Mouse (Mus musculus) erythroid progenitor cell, adult 5-6 weeks (primary cell): ENCODE results near the gene Plaur. TPM values are rescaled to one million over a fixed set of nuclear protein-coding genes. Genes with fewer than 3 reads are reported as not detected.

Experiments
- ATAC-seq: replicated peaks from 2 replicates; pipeline ENCODE4 v1.8.0; 2016; ENCODE audit warnings: moderate number of reproducible peaks, mild to moderate bottlenecking, moderate TSS enrichment, inconsistent platforms; ENCODE audit not compliant: poor library complexity, low FRiP score, severe bottlenecking
- total RNA-seq, 2 experiments: library from RNA; stranded (forward) in 1 of 2; stranded (reverse) in 1 of 2; fragments of 150-400 nt in 1 of 2; fragments of 186-747, 209-891 nt in 1 of 2; gene quantifications; 2 replicates each; pipeline versions ENCODE4 v1.2.3 to v1.2.4; 2015 to 2017; ENCODE audit warnings: low replicate concordance in 2 of 2

Plaur gene
- total RNA-seq (2015; ENCODE audit: low replicate concordance), result 2.9 and 6.1 TPM in 2 replicates
- total RNA-seq (2017; ENCODE audit: low replicate concordance), result 1.1 and 7.2 TPM in 2 replicates

DNA sequence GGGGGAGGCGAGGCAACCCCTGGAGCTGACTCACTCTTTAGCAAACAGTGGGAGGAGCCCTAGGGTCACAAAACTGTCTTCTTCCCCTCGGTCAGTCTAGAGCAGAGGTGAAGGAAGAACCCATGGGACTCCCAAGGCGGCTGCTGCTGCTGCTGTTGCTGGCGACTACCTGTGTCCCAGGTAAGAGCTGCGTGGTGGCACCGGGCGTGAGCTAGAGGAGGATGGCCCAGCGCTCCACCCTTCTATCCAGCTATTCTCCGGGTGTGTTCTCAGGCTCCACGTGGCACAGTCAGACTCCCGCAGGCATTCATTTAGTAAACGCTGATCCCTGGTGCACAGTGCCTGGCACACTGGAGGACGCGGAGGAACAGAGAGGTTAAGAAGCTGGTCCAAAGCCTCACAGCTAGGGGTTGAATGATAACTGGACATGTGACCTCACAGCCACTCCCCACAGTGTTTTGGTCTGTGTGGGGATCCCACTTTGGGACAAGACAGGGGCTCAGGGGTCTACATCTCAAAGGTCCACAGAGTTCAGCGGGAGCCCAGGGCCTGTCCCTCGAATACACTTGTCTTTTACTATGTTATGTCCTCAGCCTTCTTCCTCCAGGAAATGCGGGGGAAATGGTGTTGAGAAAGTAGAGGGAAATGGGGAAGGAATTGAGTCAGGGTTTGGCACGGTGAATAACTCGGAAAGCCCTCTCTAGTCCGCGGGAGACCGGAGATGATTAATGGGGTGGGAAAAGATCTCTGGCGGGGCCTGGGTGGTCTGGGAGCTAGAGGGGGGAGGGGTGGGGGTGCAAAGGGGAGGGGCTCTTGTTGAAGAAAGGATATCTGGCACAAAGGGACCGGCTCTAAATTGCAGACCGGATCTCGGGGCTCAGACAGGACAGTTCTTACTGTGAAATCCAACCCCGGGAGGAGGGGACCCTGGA is at the start of gene Plaur:
TSS of gene Plaur (plus strand) at position 97 of the 932 bp plus-strand sequence.
- ATAC-seq, result no peak

DNA sequence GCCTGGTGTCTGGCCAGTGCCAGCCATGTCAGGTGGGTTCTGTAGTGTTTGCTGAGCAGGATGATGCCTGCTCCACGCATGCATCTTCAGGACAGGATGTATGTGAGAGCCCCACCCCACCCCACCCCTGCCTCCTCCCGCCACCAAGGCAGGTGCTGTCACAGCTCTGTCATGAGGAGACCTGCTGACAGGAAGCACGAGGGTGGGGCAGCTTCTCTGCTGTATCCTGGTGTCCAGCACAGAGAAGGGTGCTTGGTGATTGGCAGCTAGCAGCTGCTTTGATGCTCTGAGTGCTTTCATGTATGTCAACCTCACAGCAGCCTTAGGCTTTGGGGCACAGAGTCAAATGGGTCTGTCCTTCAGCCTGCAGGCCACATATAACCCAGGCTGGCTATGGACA is 48.7 kb upstream of the Plaur start:
- ATAC-seq, result no peak

DNA sequence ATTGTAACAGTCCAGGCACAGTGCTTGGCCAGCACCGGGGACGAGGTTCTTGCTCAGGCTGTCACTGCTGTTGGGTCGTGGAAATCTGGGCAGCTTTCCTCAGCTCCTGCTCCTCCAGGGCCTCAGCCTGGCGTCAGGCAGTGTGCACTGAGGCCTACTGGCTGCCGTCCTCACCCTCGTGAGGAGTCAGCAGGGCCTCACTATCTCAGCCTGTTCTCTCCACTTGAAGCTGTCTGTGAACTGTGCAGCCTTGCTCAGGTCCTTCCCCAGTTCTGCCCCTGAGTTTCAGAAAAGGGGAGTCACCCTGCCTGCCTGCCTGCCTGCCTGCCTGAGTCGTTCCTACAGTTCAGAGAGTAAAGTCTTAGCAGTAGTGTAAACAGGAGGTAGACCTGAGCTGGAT is 47.0 kb upstream of the Plaur start:
- no peak for ATAC-seq

DNA sequence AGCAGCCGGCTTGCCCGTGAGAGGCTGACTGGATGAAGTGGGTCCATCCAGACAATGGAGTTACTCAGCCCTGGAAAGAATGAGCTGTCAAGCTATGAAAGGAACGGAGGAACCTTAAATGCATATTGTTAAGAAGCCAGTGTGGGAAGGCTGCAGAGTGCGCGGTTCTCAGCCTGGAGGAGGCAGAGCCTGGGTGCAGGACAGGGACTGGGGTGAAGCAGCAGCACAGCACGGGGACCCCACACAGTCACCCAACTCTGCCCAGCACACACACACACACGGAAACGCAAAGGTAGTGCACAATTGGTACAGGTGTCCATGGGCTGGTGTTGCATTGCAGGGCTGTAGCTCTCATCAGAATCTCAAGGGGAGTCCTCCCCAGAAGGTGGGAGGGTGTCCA is 42.7 kb upstream of the Plaur start:
- no peak for ATAC-seq

DNA sequence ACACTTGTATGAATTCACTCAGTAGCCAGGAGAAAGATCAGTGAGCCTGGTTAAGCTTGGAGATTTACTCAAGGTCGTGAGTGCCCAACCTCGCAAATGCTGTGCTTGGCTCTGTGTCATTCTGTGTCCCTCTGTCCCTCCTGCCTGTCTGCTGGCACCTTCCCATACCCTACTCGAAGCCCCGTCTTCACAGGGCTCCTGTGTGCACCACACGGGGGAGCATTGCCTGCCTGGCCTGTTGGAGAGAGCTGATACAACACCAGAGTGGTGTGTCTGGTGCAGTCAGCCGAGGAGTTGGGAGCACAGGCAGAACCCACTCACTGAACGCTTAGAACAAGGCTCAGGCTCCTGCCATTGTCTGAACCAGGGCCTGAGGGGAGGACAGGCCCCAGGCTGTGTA is 40.6 kb upstream of the Plaur start:
- no peak for ATAC-seq

DNA sequence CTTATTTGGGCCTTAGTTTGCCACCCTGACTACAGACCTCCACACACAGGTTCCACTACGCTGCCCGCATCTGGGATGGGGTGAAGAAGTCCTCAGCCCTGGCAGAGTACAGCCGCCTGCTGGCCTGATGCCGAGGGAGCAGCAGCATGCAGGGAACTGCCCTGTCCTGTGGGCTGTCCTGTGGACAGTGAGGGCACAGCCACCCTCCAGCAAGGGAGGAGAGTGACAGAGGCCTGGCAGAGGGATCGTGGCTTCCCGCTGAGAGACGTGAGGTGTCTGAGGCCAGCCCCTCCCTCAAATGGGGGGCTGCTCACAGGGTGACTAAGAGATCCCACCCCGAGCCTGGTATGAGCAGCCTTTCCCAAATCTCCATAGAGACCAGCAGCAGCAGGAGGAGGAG is 40.0 kb upstream of the Plaur start:
- no peak for ATAC-seq

DNA sequence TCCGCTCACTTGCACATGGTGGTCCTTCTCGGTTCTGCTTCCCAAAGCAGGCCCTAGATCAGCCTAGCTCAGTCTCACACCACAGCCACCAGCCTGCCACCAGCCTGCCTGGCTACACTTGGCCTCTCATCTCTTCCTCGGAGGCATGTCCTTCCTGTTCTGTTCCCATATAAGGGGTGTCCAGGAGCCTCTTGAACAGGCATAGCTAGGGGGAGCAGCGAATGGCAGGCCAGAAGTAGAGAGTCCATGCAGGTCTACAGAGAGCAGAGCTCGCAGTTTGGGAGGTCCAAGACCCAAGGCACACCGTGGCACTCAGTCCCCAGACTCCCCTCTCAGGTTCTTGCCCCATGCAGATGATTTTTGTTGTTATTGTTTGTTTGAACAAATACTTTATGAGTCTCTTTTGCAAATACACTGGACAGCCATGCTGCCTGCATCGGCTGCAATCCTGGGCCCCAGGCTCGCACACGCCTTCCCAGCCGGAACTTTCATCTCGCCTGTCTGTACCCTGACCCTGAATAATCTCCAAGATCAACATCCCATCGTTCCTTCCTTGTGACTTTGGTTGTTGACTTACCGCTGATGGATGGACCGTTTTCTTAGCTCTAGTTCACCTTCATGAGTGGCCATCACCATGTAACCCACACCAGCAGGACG is 39.0 kb upstream of the Plaur start:
- ATAC-seq, result no peak

DNA sequence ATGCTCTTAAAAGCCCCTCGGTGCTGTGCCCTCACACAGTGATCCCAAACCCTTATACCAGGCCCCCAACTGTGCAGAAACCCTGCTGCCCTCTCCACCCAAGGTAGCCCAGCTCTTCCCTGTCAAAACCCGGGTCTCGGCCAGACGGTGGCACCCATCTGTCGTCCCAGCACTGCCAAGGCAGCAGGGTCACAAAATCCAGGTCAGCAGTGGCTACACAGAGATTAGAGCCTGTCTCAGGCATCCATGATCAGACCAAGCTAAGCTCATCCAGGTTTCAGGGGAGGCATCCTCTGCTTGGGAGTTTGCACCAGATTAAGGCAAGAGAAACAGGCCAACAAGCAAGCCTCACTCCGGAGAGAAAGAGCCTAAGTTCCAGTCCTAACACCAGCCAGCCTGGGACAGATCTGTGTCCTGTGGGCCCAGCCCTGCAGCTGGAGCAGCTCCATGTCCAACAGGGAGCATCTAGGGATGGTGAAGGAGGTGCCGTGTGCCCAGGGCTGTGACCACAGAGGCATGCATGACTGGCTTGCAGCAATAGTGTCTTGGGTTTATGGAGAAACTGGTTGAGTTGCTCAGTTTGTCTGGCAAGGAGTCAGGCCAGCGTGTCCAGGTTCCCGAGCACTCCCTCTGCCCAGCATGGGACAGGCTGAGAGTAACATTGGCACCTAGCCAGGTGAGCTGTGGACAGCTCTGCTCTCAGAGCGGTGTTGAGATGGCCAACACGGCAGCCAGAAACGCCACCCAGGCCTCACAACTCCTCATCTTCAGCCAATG is 38.1 kb upstream of the Plaur start:
- no peak for ATAC-seq

DNA sequence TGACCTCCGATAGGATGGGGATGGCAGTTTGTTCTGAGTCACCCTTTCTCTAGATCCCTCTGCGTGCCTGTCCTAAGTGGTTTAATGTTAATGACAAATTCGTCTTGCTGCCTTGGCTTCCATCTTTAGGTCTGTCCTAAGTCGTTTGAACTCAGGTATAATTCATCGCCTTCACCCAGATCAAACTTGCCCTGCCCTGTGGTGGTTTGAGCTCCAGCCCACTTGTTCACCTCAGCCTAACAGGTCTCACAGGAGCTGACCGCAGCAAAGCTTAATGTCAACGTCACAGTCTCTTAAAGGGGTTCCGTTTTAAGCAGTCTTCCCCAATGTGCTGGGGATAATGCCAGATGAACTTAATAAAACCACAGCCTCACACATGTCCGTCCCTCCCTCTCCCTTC is 36.4 kb upstream of the Plaur start:
- no peak for ATAC-seq

DNA sequence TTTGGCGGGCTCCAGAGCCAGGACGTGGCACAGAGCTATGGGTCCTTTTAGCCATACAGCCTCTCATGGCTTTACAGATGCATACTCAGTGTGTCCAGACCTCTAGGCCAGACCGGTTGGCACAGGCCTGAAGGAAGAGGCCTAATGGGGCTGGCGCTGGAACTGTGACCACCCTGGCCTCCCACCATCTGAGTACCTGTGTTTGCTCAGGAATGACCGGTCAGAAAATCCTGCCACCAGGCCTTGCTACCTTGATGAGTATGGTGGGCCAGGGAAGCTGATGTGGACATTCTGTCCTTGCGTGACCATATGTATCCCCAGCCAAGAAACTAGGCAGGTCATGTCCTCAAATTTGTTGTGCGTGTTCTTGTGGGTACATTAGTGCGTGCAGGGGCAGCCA is 35.1 kb upstream of the Plaur start:
- ATAC-seq, result no peak

DNA sequence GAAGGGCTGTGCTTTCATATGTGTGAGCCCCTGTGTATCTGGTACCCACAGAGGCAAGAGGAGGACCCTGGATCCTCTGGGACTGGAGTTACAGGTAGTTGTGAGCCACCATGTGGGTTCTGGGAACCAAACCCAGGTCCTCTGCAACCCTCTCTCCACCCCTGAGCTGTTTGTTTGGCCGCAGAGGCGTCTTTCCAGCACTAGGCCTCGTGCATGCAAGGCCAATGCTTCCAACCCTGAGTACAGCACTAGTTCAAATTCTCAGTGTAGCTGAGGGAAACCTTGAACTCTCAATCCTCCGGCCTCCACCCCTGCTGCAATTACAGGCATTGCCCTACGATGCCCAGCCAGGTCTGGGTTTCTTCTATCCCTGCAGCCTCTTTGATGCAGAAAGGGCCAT is 33.6 kb upstream of the Plaur start:
- ATAC-seq, result no peak

DNA sequence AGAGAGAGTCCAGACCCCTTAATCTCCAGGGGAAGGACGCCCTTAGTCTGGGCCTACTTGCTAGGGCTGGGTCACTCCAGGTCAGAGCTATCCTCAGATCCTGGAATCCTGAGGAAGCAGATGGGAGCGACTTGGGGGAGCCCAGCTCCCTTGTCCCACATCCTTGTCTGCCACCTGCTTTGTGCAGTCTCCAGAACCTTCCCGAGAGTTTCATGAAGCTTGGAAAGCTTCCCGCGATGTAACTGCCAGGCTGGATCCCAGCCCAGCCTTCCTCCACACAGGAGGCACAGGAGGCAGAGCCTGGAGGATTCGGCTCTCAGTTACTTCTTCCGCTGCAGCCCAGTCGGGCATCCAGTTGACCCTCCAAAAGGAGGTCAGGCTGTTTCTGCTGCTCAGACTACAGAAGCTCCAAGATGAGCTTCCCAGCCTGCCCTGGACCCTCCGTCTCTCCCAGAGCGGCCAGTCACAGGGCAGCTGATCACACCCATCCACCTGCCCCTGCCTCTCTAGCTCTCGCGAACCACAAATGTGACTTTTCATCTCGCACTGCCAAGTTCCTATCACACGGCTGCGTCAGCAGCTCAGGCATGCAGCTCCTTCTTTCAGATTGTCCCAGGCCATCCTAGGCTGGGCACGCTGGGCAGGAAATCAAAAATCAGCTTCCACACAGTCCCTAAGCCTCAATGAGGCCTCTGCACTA is 32.7 kb upstream of the Plaur start:
- no peak for ATAC-seq

DNA sequence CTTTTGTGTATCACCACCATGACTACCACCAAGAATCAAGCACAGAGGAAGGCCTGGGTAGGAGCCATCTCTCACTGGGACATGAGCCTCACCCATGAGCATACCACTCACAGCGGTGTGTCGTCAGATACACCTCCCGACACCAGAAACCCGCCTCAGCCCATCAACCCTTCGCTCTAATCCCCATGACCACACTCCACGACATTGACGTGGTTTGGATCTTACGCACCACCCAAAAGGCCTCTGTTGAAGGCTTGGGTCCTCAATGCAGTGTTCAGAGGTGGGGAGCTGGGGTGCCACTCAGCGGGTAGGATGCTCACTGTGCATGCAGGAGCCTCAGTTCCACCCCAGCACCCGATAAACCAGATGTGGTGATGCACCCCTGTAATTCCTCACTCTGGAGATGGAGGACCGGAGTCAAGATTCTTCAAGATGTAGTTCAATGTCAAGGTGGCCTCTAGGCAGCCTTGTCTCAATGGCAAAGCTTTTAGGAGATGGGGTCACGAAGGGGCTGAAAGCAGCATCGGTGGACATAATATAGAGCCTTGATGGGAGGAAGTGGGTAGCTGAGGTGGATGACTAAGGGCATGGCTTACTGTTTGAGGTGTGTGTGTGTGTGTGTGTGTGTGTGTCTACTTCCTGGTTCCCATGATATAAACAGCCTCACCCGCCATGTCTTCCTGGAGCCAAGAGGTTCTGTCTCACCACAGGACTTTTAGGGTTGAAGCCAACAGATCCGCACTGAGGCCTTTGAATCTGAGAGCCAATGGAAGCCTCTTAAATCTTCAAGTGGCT is 31.5 kb upstream of the Plaur start:
- no peak for ATAC-seq

DNA sequence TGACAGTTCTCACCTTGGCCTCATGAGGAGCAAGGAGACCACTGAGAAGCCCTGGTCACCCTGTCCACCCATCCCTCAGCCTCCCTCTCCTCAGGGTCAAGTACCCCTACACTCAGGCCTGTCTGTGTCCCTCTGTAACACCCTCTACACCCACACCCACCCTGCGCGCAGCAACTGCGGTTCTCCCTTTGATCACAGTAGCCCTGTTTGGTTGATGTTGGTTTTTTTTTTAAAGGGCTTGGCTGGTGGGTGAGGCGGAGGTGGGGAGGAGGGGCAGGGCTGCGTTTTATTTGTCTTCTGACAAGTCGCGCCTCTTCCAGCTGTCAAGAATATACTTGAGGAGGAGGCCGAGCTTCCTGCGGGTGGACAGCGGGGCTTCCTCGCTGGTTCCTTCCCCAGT is 30.6 kb upstream of the Plaur start:
- ATAC-seq, result no peak

DNA sequence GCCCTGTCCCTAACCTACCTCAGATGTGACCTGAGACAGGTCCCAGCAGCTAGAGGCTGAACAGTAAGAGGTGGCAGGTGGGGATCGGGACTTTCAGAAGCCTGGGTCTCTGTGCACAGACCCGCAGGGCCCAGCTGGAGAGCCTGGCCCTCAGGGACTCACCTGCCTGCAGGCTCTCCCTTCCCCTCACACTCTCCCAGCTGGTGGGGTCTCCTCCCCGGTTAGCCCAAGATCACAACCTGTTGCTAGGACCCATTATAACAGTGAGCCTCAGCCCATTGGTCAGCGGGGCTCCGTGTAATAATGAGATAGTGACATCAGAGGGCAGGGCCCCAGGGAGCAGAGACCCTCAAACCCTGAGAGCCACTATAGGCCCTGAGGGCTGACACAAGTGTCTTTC is 27.0 kb upstream of the Plaur start:
- ATAC-seq, result no peak

DNA sequence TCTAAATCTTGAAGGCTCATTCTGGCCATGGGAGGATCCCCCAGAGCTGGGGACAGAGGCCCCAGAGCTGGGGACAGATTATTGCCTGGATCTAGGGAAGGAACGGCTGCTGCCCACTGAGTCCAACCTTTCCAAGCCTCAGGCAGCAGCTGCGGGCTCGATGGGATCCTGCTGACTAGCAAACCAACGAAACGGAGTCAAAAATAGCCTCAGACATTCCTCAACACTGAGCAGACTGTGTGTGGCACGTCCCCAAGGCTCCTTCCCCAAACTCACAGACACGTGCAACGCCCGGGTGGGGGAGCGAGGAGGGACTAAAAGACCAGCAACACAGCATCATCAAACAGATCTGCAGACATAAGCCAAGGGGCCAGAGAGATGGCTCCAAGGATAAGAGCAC is 24.3 kb upstream of the Plaur start:
- ATAC-seq, result no peak

DNA sequence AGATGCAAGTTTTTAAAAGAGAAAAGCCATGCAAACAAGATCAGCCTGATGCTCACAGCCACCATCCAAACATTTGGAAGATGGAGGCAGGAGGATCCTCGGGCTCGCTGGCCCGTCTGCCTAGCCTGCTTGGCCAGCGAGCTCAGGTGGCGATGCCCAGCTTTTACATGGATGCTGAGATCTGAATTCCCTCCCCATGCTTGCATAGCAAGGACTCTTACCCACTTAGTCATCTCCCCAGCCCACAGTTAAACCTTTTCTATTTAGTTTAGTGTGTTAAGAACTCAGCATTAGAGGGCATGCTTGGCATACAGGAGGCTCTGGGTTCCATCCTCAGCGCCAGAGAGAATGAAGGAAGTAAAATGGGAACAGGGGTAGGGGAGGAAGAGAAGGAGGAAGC is 23.1 kb upstream of the Plaur start:
- ATAC-seq, result no peak

DNA sequence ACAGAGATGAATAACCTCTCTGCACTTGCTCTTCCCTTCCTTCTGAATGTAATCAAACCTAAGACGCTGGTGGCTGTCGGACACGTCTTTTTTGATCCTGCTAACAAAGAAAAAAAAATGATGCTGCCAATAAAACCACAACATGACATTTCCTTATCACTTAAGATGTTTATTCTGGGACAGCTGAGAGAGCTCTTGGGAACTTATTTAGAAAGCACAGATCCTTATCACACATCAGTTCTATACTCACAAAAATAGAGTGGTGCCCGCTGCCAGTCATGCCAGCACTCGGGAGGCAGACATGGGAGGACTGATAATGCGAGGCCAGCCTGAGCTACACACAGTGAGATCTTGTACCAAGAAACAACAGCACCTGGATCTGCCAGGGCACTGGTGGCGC is 22.4 kb upstream of the Plaur start:
- ATAC-seq, result no peak

DNA sequence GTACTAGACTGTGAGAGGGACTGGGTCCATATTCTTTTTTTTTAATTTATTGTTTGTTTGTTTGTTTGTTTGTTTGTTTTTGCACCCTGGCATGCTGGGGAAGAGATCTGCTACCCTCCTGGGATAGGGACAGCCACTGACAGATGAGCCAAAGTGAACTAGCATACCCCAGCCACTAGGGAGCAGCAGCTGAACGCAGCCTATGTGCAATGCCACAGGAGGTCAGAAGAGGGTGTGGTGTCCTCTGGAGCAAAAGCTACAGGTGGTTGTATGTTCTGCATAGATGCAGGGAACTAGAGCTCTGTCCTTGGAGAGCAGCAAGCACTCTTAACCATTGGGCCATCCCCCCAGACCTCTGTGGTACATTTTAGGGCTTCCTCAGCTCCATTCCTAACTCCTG is 20.5 kb upstream of the Plaur start:
- ATAC-seq, result peak; percentile 76
